Mouse (Mus musculus): ENCODE measurements around the gene Grip1. TPM values are rescaled to one million over a fixed set of nuclear protein-coding genes. Genes with fewer than 3 reads are reported as not detected.
A peak's percentile ranks its signal among the peaks of the same experiment; 100 is the strongest.

Gene Grip1
- polyA plus RNA-seq, 1 experiment from 2014 or later: 9.8 TPM

DNA sequence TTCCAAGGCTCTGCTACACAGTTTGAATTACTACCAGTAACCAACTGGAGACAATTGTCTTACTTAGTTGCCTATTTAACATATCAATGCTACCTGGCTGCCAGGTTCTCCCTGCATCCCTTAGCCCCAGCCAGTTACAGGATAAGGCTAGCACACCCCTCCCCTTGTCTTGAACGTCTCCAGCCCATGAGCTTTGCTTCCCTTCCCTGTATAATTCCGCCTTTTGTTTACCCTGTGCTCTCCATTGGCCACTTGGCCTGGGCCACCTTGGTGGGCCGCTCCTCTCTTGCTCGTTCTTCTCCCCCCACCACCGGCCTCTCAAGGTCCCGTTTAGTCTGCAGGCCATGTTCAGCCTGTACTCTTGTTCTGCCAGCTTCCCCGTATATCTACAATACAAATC is 660.9 kb downstream of the Grip1 start:
- no peaks in the 10 kb centered on the region for H3K27me3 ChIP-seq (ENCODE audit: control insufficient read depth, insufficient read depth, low read length)
- H3K4me1 ChIP-seq (replicated peaks; ENCODE audit: control insufficient read depth, insufficient read depth, low read length): no peaks in the 10 kb centered on the region
- no peak overlapping the region for H3K9ac ChIP-seq (ENCODE audit: low read length)
- no peak for ATAC-seq (replicated peaks; ENCODE audit: low FRiP score)
- H3K36me3 ChIP-seq (ENCODE audit: control insufficient read depth, insufficient read depth, low read length): no peaks in the 10 kb centered on the region
- no peak overlapping the region for H3K4me2 ChIP-seq (ENCODE audit: low read depth, low read length, severe bottlenecking)
- no peak for DNase-seq (ENCODE audit: low spot score)
- 32% methylated on average over 7 of the region's 7 CpGs for WGBS
- no peak overlapping the region for H3K27ac ChIP-seq (ENCODE audit: low read depth, low read length)
- H3K9me3 ChIP-seq (ENCODE audit: control insufficient read depth, low read length): no peaks in the 10 kb centered on the region
- H3K4me3 ChIP-seq (ENCODE audit: low read depth, low read length): no peak overlapping the region

DNA sequence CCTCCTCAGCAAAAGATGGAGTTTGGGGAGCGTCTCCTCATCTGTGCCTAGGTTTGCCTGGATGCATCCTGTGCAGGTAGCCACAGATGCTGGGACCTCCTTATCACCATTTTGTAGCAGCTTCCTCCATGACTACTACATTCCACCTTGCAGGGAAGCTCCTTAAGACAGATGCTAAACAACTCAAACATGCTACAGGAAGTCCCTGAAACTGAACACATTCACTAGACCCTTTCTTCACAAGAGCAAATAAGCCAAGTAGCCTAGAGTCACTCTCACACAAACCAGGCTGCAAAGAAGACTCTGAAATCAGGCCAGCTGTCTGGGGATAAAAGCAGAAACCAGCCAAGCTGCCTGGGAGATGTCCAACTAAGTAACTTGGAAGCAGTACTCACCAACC is 661.6 kb downstream of the Grip1 start:
- WGBS: 94% methylated on average over 1 of the region's 1 CpGs
- Histone ChIP-seq H3K4me1 (replicated peaks; ENCODE audit: control insufficient read depth, insufficient read depth, low read length) (no peaks in the 10 kb centered on the region), H3K4me2 (ENCODE audit: low read depth, low read length, severe bottlenecking) (no peak overlapping the region), H3K9me3 (ENCODE audit: control insufficient read depth, low read length) (no peaks in the 10 kb centered on the region), H3K27ac (ENCODE audit: low read depth, low read length) (no peak overlapping the region), H3K9ac (ENCODE audit: low read length) (no peak overlapping the region), H3K36me3 (ENCODE audit: control insufficient read depth, insufficient read depth, low read length) (no peaks in the 10 kb centered on the region), H3K4me3 (ENCODE audit: low read depth, low read length) (no peak overlapping the region), H3K27me3 (ENCODE audit: control insufficient read depth, insufficient read depth, low read length) (no peaks in the 10 kb centered on the region)
- no peak for DNase-seq (ENCODE audit: low spot score)
- ATAC-seq (replicated peaks; ENCODE audit: low FRiP score): no peak

GRCm38 (mm10) chr10:120123721-120124120 is 670.1 kb downstream of the Grip1 start:
- no peak overlapping the region for H3K4me2 ChIP-seq (ENCODE audit: low read depth, low read length, severe bottlenecking)
- H3K4me3 ChIP-seq (ENCODE audit: low read depth, low read length): no peak overlapping the region
- WGBS: 90% methylated on average over 3 of the region's 3 CpGs
- ATAC-seq (replicated peaks; ENCODE audit: low FRiP score): no peak
- no peak overlapping the region for H3K9ac ChIP-seq (ENCODE audit: low read length)
- no peaks in the 10 kb centered on the region for H3K36me3 ChIP-seq (ENCODE audit: control insufficient read depth, insufficient read depth, low read length)
- no peaks in the 10 kb centered on the region for H3K4me1 ChIP-seq (replicated peaks; ENCODE audit: control insufficient read depth, insufficient read depth, low read length)
- no peak overlapping the region for H3K27ac ChIP-seq (ENCODE audit: low read depth, low read length)
- no peaks in the 10 kb centered on the region for H3K9me3 ChIP-seq (ENCODE audit: control insufficient read depth, low read length)
- DNase-seq (ENCODE audit: low spot score): no peak
- H3K27me3 ChIP-seq (ENCODE audit: control insufficient read depth, insufficient read depth, low read length): no peaks in the 10 kb centered on the region

DNA sequence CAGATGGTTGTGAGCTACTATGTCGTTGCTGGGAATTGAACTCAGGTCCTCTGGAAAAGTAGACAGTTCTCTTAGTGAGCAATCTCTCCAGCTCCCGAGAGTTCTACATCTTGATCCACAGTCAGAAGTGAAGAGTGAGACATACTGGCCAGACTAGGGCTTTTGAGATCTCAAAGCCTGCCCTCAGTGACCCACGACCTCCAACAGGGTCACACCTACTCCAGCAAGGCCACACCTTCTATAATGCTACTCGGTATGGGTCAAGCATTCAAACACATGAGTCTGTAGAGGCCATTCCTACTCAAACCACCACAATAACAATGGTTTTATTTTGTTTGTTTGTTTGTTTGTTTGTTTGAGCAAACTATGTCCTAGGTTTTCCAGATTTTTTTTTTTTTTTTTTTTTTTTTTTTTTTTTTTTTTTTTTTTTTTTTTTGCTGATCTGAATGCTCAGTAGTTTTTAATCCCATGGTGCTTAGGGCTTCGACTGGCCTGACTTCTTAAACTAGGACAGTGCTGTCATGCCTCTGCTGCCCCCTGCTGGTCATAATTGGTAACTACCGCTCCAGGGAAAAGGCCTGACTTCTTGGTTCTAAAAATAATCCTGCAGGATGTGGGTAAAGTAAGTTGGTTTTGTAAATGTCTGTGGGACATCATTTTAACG is 671.3 kb downstream of the Grip1 start:
- Histone ChIP-seq H3K4me1 (replicated peaks; ENCODE audit: control insufficient read depth, insufficient read depth, low read length) (no peaks in the 10 kb centered on the region), H3K36me3 (ENCODE audit: control insufficient read depth, insufficient read depth, low read length) (no peaks in the 10 kb centered on the region), H3K27ac (ENCODE audit: low read depth, low read length) (no peak overlapping the region), H3K9ac (ENCODE audit: low read length) (no peak overlapping the region), H3K4me2 (ENCODE audit: low read depth, low read length, severe bottlenecking) (no peak overlapping the region), H3K4me3 (ENCODE audit: low read depth, low read length) (no peak overlapping the region), H3K9me3 (ENCODE audit: control insufficient read depth, low read length) (no peaks in the 10 kb centered on the region), H3K27me3 (ENCODE audit: control insufficient read depth, insufficient read depth, low read length) (no peaks in the 10 kb centered on the region)
- WGBS: 51% methylated on average over 7 of the region's 7 CpGs
- ATAC-seq (replicated peaks; ENCODE audit: low FRiP score): 0 out of 2 replicates have a peak, but pooled peaks have one; percentile 60
- DNase-seq (ENCODE audit: low spot score): peak; percentile 88

DNA sequence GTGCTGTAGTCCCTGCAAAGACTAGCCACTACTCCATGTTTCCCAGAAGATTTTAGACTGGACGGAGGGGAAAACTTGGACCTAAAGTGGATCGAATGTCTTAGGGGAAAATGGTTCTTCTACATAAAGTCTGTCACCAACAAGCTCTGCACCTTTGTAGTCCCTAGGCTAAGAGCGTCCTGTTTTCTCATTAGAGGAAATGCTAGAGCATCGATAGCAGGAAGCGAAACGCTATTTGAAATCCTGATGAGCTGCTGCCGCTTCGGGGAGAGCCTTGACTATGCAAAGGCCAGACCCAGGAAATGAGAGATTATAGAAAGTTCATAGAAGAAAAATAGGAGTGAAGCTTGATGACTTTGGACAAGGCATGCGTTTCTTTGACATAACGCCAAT is 671.8 kb downstream of the Grip1 start:
- H3K27me3 ChIP-seq (ENCODE audit: control insufficient read depth, insufficient read depth, low read length): no peaks in the 10 kb centered on the region
- H3K9ac ChIP-seq (ENCODE audit: low read length): no peak overlapping the region
- H3K4me2 ChIP-seq (ENCODE audit: low read depth, low read length, severe bottlenecking): no peak overlapping the region
- no peak for ATAC-seq (replicated peaks; ENCODE audit: low FRiP score)
- no peak overlapping the region for H3K4me3 ChIP-seq (ENCODE audit: low read depth, low read length)
- H3K27ac ChIP-seq (ENCODE audit: low read depth, low read length): no peak overlapping the region
- no peak for DNase-seq (ENCODE audit: low spot score)
- H3K4me1 ChIP-seq (replicated peaks; ENCODE audit: control insufficient read depth, insufficient read depth, low read length): no peaks in the 10 kb centered on the region
- WGBS: 79% methylated on average over 10 of the region's 10 CpGs
- H3K9me3 ChIP-seq (ENCODE audit: control insufficient read depth, low read length): no peaks in the 10 kb centered on the region
- H3K36me3 ChIP-seq (ENCODE audit: control insufficient read depth, insufficient read depth, low read length): no peaks in the 10 kb centered on the region

- 55% methylated on average over 13 of the region's 13 CpGs for WGBS
- H3K4me2 ChIP-seq (ENCODE audit: low read depth, low read length, severe bottlenecking): no peak overlapping the region
- no peak for DNase-seq (ENCODE audit: low spot score)
Observed at GRCm38 (mm10) chr10:120128601-120129277, 675.1 kb downstream of the Grip1 start.

DNA sequence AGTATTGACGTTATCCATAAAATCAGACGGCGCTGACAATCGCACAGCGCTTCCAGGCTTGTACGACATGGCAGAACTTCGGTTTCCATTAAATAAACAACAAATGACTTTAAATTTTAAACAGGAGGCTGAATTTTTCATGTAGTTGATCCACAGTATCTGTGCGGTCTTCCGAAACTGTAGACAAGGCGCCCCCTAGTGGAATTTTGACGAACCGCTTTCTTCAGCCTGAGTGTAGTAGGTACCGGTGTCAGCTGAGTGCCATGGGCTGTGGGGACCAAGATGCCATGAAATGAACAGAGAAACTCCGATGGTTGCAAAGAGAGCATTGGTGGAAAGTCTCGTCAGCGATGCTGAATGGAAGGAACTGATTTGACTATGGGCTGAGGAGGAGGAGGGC is 677.0 kb downstream of the Grip1 start:
- 65% methylated on average over 16 of the region's 16 CpGs for WGBS
- Histone ChIP-seq H3K4me1 (replicated peaks; ENCODE audit: control insufficient read depth, insufficient read depth, low read length) (no peaks in the 10 kb centered on the region), H3K27ac (ENCODE audit: low read depth, low read length) (no peak overlapping the region), H3K9ac (ENCODE audit: low read length) (no peak overlapping the region), H3K36me3 (ENCODE audit: control insufficient read depth, insufficient read depth, low read length) (no peaks in the 10 kb centered on the region), H3K4me3 (ENCODE audit: low read depth, low read length) (no peak overlapping the region), H3K4me2 (ENCODE audit: low read depth, low read length, severe bottlenecking) (no peak overlapping the region), H3K9me3 (ENCODE audit: control insufficient read depth, low read length) (no peaks in the 10 kb centered on the region), H3K27me3 (ENCODE audit: control insufficient read depth, insufficient read depth, low read length) (no peaks in the 10 kb centered on the region)
- DNase-seq (ENCODE audit: low spot score) (peak; percentile 77), ATAC-seq (replicated peaks; ENCODE audit: low FRiP score) (no peak)

More at GRCm38 (mm10) chr10:120128601-120129277, 675.1 kb downstream of the Grip1 start:
- Histone ChIP-seq H3K4me1 (replicated peaks; ENCODE audit: control insufficient read depth, insufficient read depth, low read length) (no peaks in the 10 kb centered on the region), H3K27me3 (ENCODE audit: control insufficient read depth, insufficient read depth, low read length) (no peaks in the 10 kb centered on the region), H3K36me3 (ENCODE audit: control insufficient read depth, insufficient read depth, low read length) (no peaks in the 10 kb centered on the region), H3K9ac (ENCODE audit: low read length) (no peak overlapping the region), H3K9me3 (ENCODE audit: control insufficient read depth, low read length) (no peaks in the 10 kb centered on the region), H3K27ac (ENCODE audit: low read depth, low read length) (no peak overlapping the region), H3K4me3 (ENCODE audit: low read depth, low read length) (no peak overlapping the region)
- no peak for ATAC-seq (replicated peaks; ENCODE audit: low FRiP score)

GRCm38 (mm10) chr10:120133697-120134096 is 680.1 kb downstream of the Grip1 start:
- Histone ChIP-seq H3K9me3 (ENCODE audit: control insufficient read depth, low read length) (no peaks in the 10 kb centered on the region), H3K36me3 (ENCODE audit: control insufficient read depth, insufficient read depth, low read length) (no peaks in the 10 kb centered on the region), H3K27ac (ENCODE audit: low read depth, low read length) (no peak overlapping the region), H3K4me1 (replicated peaks; ENCODE audit: control insufficient read depth, insufficient read depth, low read length) (no peaks in the 10 kb centered on the region), H3K4me3 (ENCODE audit: low read depth, low read length) (no peak overlapping the region), H3K27me3 (ENCODE audit: control insufficient read depth, insufficient read depth, low read length) (no peaks in the 10 kb centered on the region), H3K9ac (ENCODE audit: low read length) (no peak overlapping the region), H3K4me2 (ENCODE audit: low read depth, low read length, severe bottlenecking) (no peak overlapping the region)
- no peak for DNase-seq (ENCODE audit: low spot score)
- 80% methylated on average over 11 of the region's 11 CpGs for WGBS
- ATAC-seq (replicated peaks; ENCODE audit: low FRiP score): no peak
